Mouse (Mus musculus): Measurements from ENCODE around the gene Pa2g4.
"Not testable (repeated sequence)": the region's sequence is repeated elsewhere in the genome, so short reads cannot be mapped to it uniquely, and the experiment has no call there.

Pa2g4 gene

GRCm38 (mm10) chr10:128578330-128578729 is 12.5 kb upstream of the Pa2g4 start:
- no peak for DNase-seq

GRCm38 (mm10) chr10:128575063-128575462 is 9.3 kb upstream of the Pa2g4 start:
- DNase-seq = no peak

DNA sequence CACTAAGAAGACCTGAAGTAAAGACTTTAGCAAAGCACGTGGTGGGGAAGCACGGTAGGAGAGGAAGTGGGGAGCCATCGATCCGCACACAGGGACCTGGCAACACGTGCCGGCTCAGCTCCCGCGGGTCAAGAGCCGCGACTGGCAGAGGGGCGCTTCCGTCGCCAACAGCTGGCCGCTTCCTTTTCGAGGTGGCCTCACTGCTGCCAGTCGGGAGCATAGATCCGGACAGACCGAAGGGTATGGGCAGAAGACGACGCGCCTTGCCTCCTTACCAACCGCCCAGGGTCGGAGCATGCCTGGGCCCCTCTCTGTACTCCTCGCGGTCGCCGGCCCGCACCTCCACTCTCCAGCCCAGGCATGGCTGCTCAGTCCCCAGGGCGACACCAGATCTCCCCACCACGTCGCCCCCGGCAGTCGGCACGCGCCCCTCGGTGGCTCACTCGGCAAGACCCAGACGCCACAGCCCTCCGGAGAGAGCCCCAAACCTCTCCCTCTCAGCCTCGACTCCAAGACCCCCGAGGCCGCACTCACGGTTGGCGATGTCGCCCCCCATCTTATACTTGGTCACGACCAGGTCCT is 490 bp downstream of the Pa2g4 start:
- peak; percentile 50 for DNase-seq

DNA sequence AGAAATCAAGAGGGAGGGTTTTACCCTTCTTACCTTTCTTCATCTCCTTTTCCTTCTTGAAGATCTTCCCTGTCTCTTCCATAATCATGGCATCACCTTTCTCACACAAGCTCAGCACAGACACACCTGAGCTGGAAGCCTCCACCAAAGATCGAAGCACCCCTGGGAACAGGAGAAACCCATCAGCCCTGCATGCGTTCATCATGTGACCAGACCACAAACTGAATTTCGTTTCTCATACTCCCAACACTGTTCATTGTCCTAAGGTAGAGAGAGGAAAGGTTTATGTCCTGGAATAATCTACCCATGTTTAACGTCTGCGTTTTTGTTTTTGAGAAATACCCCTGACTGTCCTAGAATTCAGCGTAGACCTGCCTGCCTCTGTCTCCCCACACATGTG is 2.2 kb downstream of the Pa2g4 start:
- DNase-seq = no peak

DNA sequence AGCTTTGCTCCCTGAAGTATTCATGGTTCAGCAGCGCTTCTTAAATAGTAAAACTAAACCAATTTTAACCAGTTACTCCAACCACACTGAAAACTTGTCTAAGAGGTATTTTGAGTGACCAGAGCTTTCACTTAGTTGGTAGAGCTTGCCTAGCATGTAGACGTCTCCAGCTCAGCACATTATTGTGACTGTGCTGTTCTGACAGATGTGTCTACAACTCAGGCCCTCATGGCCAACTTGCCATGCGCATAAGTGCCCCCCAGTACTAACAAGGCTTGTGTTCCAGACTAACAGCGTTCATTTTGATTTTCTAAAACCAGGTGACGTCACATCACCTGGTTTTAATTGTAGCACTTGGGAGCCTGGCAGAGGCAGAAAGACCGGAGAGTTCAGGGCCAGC is 8.8 kb downstream of the Pa2g4 start:
- no peak for DNase-seq

DNA sequence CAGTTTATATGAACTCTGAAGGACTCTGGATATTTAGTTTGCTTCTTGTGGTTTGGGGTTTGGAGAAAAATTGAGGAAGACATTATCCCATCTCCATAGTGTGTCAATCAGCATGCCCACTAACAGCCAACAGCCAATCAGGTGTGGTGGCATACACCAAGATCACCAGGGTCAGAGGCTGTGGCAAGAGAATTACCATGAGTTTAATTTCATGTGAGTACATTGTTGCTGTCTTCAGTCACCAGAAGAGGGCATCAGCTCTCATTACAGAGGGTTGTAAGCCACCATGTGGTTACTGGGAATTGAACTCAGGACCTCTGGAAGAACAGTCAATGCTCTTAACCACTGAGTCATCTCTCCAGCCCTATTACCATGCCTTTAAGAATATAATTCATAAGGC is 9.5 kb downstream of the Pa2g4 start:
- no peak for DNase-seq

- not testable (repeated sequence) for DNase-seq
Measured at GRCm38 (mm10) chr10:128555567-128555966, 10.2 kb downstream of the Pa2g4 start.

DNA sequence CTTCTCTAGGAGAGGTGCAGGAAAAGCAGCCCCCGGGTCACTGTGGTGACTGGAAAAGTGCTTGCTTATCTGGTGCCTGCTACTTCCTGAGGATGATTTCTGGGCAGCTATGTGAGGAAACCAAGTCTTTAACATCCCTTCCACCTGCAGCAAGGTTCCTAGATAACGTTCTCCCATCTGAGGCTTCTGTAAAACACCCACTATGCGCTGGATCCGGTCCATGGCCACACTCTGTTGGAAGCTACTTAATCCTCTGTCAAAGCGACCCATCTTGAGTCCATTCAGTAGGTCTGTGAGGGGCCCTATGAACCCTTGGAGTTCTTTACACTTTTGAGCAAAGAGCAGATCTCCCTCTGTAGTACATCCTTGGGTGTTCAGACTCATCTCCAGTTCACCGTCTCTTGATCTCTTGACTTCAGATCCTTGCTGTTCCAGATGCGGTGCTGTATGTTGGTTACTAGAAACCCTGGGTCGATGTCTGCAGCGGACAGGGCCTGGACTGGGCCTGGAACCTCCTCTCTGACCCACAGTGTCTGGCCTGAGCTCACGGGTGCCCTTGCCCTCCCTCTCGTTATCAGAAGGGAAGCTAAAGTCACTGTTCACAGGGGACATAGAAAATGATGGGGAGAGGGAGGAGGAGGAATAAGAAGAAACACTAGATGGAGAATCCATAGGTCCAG is 15.5 kb downstream of the Pa2g4 start:
- DNase-seq = not testable (repeated sequence)

- peak; percentile 13 for DNase-seq
Measured at GRCm38 (mm10) chr10:128549682-128550057, 16.1 kb downstream of the Pa2g4 start.

GRCm38 (mm10) chr10:128548947-128549681 is 16.7 kb downstream of the Pa2g4 start, which contains the start of gene Rpl41:
Gene Rpl41, minus strand, starts transcription at chr10:128549305.
- peak; percentile 97 for DNase-seq

DNA sequence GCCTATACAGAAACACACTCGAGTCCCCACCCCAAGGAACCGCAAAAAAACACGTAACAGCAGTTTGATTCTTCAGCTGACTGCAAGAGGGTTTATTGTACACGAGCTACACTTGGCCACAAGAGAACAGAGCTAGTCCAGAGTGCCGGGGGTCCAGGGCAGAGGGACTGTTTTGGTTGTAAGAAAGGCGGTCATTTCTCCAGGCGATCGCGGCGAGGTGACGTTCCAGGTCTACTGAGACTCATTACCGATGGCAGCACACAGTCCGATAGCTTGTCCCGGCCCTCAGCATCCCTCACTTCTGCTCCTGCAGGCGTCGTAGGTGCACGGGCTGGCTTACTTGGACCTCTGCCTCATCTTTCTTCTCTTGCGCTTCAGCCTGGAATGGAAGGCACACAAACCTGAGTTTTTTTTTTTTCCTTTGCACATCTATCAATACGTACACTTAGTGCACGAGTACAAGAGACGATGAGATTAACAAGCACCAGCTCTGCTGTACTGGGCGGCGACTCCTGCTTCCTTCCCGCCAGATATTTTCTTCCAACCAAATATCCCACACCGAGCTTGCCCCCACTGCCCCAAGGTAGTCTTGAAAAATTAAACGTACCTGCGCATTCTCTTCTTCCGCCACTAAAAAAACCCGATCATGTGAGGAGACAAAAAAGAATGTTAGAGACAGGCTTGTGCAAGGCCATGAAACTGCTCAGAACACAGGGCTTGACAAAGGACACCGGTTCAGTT is 17.6 kb downstream of the Pa2g4 start:
- peak; percentile 29 for DNase-seq

DNA sequence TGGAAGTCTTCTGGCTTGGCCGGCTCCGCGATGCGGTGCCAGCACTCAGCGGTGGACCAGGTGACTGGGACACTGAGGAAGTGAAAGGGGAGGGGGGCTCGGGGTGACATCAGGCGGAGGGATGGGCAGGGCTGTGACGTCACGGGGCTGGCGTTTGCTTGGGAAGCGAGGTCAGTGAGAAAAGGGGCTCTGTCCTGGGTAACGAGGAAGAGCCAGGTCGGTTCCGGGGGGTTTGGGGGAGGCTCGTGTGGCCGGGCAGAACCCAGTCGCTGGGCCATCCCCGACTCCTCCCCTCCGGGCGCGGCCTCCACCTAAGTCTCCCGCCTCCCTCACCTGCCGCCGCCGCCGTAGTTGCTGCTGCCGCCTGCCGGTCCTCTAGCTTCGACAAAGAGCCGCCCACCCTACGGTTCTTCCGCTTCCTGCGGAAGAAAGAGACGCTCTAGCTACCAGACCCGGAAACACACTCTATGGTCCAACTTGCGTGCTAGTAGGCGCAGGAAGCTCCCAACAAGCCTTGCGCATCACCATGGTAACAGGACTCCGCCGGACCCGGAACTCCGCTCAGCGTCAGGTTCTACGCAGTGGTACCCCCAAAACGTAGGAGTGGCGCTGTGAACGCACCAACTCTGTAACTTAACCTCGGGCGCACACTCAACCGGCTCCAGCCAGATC is 18.3 kb downstream of the Pa2g4 start, which contains the start of gene Zc3h10:
TSS of gene Zc3h10 (minus strand) at position 414 of the 672 bp plus-strand sequence.
- peak; percentile 97 for DNase-seq

DNA sequence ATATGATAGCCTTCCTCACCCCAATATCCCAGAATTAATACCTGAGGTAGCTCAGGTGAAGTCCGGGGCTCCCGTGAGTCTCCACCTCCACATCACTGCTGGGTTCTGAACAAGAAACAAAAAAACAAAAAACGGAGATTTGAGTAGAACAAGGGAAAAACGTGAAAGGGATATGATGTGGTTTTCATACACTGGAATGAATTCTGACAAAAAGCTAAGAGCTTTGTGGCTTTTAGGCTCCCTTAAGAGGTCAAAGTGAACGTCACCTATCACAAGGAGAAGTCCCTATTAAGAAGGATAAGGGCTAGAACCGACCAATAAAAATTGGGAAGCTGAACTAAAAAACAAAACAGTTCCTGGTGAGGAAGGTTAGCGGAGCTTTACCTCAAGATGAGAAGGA is 19.0 kb downstream of the Pa2g4 start:
- DNase-seq = no peak

- DNase-seq = peak; percentile 59
Measured at GRCm38 (mm10) chr10:128546361-128546760, 19.4 kb downstream of the Pa2g4 start.

- no peak for DNase-seq
Measured at GRCm38 (mm10) chr10:128545570-128545898, 20.3 kb downstream of the Pa2g4 start.

- no peak for DNase-seq
Measured at GRCm38 (mm10) chr10:128544674-128545569, 20.9 kb downstream of the Pa2g4 start.

DNA sequence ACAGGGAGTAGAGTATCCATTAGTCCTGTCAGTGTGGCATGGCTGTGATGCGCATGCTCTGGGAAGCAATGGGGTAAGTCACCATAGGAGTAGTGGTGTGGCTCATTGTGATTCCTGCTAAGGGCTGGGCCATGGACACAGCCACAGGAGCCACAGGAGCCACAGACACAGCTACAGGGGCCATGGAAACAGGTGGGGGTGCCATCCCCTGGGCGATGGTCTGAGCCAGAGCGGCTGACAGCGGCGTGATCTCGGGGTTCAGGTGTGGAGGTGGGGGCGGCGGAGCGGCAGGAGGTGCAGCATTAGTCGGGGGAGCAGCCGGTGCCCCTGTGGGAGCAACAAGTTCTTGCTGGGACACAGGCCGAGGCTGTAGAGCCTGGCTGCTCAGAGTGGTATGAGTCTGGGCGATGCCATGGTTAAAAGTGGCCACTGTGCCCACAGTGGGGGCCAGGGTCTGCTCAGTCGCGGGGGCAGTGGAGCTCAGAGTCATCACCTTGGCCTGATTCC is 21.6 kb downstream of the Pa2g4 start:
- no peak for DNase-seq

GRCm38 (mm10) chr10:128543100-128543499 is 22.7 kb downstream of the Pa2g4 start:
- DNase-seq = no peak

GRCm38 (mm10) chr10:128538340-128538870 is 27.4 kb downstream of the Pa2g4 start:
- DNase-seq = no peak

GRCm38 (mm10) chr10:128536266-128536940 is 29.4 kb downstream of the Pa2g4 start:
- peak; percentile 95 for DNase-seq
